Mouse (Mus musculus) monocyte, adult 2 months (primary cell): ENCODE measurements around the gene Mdga2.

ENCODE experiments used
- DNase-seq, 2 experiments: peaks; one replicate each; pipeline ENCODE4 v3.0.0; 2022; ENCODE audit warnings: low spot score in 2 of 2, low read depth in 1 of 2

Gene Mdga2

GRCm38 (mm10) chr12:67059136-67060014 lies 163.0 kb downstream of the Mdga2 start:
- no peak for DNase-seq

GRCm38 (mm10) chr12:67056621-67057020 lies 165.7 kb downstream of the Mdga2 start:
- no peak for DNase-seq

GRCm38 (mm10) chr12:67045099-67045750 lies 177.1 kb downstream of the Mdga2 start:
- DNase-seq = no peak

DNA sequence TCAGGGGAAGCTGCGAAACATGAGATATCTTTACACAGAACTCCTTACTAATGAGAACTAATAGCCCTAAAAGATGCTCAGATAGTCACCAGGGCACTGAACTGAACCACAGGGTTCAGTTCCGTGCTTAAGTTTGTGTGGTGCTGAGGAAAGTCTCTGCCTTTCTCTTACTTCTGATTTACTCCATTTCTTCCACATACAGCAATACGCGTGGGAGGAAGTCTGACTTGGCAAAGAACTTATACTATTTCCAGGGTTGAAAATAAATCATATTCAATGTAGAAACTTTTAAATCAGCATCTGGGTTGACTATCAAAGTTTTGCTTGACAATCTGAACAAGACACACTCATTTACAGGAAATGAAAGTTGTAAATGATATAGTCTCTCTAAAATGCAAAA lies 180.5 kb downstream of the Mdga2 start:
- no peak for DNase-seq

DNA sequence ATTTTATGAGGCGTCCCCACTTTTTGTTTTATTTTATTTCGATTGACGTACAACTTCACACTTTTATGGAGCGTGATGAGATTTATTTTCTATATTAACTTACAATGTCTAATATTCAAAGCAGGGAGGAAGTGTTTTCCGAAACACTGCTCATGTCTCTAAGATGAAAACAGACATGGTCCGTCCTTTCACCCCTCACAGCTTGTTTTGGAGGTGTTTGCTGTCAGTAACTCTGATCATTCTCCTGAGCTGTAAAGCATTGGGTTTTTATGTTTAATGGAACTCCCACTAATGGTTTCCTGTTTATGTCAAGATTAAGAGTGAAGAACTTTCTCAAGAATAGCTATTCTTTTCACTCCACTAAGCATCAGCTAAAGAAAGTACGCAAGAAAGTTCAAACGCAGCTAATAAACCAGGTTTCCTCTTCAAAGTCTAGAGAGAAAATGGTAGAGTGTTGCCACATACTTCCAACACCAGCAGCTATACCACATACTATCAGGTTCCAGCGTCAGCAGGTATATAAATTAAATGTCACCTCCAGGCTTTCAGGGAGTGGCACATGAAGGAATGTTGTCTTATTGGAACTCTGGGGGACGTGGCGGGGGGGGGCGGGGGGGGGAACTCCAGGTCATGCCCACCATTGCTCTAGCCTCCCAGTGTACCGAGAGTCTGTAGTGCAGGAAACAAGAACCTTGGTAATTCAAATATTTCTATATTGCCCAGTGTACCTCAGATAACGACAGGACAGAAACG lies 186.7 kb downstream of the Mdga2 start:
- no peak for DNase-seq

DNA sequence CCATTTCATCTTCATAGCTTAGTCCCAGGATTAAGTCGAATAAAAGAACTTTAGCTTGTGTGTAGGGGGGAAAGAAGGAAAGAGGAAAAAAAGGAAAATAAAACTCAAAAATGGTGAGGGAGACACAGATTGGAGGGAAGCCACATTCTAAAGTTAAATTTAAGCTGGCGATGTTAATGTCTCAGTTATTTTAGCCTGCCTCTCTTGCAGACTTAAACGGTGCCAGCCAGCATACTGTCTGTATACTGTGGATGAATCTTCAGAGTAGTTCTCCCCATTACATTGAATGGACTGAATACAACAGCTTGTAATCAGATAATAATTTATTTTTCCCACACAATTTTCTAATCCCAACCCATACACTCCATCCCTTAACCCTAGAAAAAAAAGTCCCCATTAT lies 205.2 kb downstream of the Mdga2 start:
- DNase-seq = no peak

DNA sequence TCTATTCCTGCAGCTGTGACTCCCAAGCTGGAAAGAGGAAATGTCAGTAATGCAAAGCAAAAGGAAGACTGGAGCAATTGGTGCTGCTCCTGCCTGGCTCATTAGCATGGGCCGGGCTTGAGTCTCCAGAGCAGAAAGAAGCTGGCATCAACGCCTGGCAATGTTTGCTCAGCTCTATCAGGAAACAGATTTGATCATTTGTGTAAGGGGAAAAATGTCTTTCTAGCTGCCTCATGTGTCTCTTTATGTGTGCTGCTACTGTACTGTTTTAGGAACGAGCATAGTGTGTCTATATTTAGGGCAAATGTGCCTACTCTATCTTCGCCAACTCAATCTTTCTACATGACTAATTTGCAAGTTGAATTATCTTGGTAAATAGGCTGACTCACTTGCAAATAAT lies 211.0 kb downstream of the Mdga2 start:
- no peak for DNase-seq

DNA sequence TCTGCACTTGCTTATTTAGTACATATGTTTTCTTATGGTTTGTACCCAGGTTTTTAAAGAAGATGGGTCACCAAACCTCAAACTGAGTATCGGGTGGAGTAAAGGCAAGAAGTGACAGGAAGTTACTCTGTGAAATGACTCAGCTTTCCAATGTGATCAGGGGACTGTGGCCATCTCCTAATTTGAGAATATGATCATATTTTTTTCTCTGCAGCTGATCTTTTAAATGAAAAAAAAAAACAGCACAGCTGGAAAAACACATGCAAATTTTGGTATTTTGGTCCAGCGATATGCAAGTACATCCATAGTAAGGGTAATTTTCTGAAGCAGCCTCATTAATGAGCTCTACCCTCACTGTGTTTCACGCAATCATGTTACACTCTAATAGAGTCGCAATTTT lies 212.0 kb downstream of the Mdga2 start:
- DNase-seq = no peak

- DNase-seq = no peak
These were observed 213.2 kb downstream of the Mdga2 start for GRCm38 (mm10) chr12:67009191-67009590.

DNA sequence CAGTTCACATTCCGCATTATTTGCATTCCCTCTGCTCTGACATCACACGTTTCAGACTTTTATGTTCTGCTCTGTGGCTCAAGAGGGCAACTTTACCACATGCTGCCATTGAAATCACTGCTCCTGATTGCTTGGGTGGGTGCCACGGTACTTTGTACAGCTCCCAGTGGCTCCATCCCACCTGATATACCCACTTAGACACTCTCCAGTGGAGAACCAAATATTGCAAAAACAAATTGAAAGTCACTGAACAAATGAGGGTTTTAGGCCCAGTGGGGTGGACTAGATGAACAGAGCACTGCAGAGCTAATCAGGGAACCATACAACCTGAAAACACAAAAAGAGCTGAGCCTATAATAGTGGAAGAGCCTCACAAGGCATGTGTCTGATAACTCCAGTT lies 268.2 kb downstream of the Mdga2 start:
- no peak for DNase-seq

GRCm38 (mm10) chr12:66915741-66916140 lies 306.6 kb downstream of the Mdga2 start:
- no peak for DNase-seq

DNA sequence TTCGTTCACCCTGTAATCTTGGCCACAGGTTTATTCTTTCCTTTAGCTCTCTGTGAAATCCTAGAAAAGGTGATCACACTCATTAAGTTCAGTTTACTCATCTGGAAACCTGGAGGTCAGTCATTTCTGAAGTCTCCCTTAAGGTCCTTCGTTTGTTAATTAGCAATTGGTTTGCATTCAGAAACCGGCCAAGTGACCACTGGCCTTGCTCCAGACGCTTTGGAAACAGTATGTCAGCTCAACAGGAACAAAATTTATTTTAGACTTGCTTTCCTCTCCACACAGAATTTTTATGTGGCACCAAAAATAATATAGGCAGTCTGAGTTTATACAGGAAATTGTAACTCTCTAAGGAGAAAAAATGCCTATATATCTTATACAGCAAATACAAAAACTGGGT lies 323.0 kb downstream of the Mdga2 start:
- DNase-seq = no peak

- DNase-seq = no peak
These were observed 325.6 kb downstream of the Mdga2 start for GRCm38 (mm10) chr12:66896790-66897189.

DNA sequence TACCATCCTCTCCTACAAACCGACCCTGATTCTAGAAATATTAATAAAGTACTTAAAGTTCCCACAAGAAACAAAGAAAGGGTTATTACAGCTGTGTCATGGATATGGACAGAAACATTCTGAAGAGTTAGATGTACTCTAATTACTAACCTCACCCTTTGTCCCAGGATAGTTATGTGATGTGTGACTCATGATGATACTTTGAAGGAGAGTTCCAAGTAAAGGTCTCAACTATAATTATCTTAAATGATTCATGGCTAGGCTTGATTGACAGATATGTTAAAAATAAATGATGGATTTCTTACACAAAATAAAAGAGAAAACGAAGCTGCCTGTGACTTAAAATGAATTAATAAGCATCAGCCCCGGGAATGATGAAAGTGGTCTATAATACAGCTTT lies 332.1 kb downstream of the Mdga2 start:
- no peak for DNase-seq

DNA sequence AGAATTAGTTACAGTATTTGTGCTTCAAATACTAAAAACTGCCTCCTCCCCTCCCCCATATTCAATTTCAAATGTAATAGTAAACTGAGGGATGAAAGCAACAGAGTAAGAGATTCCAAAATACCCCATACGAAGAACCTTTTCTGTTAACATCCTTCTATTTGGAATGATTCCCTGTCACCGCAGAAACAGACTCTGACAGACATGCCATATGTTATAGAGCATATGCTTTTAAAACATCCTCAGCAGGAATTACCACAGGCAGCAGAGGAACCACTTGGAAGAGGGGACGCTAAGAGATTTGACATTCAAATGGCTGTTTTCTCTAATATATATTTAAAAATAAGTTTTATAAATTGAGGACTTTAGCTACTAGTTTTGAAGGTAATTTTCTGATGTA lies 333.1 kb downstream of the Mdga2 start:
- DNase-seq = no peak

DNA sequence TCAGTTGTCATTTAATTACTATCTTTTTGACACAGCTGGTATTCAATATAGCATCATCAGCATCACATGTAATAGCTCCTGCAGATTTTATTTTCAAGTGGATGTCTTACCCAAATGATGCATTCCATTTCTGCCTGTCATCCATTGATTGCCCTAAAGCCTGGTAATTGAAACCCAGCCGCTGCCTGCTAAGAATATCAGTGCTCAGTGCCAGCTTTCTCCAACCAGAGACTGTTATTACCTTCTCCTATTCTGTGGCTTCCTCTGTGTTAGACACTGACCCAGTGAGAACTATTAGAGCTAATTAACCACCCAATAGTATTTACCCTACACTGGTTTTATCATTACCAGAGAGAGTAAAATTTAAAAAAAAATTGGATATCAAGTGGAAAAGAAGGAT lies 333.7 kb downstream of the Mdga2 start:
- no peak for DNase-seq

- DNase-seq = no peak
These were observed 356.1 kb downstream of the Mdga2 start for GRCm38 (mm10) chr12:66866199-66866598.

DNA sequence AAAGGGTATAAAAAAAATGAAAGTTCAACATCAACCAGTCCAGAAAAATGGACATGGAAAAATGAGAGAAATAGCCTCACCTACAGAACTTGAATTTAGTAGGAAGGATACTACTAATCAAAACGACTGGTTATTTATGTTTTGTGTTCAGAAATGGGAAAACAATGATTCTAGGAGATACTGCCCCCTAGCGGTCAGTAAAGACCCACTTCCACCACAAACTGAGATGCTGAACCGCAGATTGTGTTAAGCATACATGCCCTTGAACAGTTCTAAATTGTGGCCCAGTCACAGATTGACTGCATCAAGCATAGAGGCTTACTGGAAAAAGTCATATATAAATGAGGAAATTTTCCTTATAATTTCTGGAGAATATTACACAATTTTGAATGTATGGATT lies 369.2 kb downstream of the Mdga2 start:
- no peak for DNase-seq

GRCm38 (mm10) chr12:66840336-66840735 lies 382.0 kb downstream of the Mdga2 start:
- DNase-seq = no peak

GRCm38 (mm10) chr12:66755653-66756052 lies 466.7 kb downstream of the Mdga2 start:
- DNase-seq = no peak

DNA sequence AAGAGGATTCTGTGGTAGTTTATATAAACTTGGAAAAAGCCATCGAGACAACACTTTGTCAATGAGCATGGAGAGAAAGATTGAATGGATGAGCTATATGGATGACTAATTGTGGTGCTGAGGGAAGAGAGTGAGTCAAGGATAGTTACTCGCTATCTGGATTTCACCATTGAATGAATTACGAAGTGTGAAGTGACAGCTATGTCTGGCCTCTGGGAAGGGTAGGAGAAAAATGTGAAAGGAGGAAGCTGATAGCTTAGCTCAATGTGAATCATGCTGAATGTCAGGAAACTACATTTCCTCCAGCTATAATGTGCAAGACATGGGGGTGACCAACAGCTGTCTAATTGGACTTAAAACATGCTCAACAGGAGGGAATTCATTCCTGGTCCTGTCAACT lies 487.8 kb downstream of the Mdga2 start:
- no peak for DNase-seq

DNA sequence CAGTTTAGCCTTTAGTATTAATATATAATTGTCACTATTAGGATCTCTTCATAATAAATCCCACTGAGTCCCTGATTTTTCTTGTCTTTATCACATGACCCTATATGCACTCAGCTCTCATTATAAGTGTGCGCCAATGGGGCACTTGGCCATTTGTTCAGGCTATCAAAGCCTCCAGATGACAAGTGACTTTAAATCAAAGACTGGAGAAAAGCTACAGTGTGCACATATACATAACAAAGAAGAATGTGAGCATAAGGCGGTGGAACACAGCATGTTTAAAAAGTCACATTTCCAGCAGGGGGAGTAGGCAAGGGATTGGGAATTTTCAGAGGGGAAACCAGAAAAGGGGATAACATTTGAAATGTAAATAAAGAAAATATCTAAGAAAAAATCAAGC lies 497.9 kb downstream of the Mdga2 start:
- DNase-seq = no peak
